Mouse (Mus musculus) layer of hippocampus, adult 2 months (tissue): ENCODE measurements around the gene Cd163l1. TPM values are rescaled to one million over a fixed set of nuclear protein-coding genes. Genes with fewer than 3 reads are reported as not detected.

ENCODE experiments used
- DNase-seq, 2 experiments: peaks; one replicate each; pipeline ENCODE4 v3.0.0; 2022; ENCODE audit warnings: low spot score in 2 of 2
- H3K27ac ChIP-seq: fragments of 200-600 bp; 2 replicates; pipeline ENCODE4 v1.8.1; 2022
- H3K4me3 ChIP-seq: fragments of 200-600 bp; 2 replicates; pipeline ENCODE4 v1.8.1; 2022; ENCODE audit warnings: mild to moderate bottlenecking
- CTCF ChIP-seq: fragments of 200-600 bp; conservative IDR thresholded peaks from 2 replicates; pipeline ENCODE4 v1.8.1; 2022; ENCODE audit warnings: antibody characterized with exemption, mild to moderate bottlenecking, moderate library complexity
- total RNA-seq, 2 experiments: library from RNA; stranded (reverse); gene quantifications; 2 replicates each; pipeline ENCODE4 v1.2.3; 2021

Gene Cd163l1
- total RNA-seq, 2 experiments from 2014 or later, result 0.44 to 0.56 TPM

DNA sequence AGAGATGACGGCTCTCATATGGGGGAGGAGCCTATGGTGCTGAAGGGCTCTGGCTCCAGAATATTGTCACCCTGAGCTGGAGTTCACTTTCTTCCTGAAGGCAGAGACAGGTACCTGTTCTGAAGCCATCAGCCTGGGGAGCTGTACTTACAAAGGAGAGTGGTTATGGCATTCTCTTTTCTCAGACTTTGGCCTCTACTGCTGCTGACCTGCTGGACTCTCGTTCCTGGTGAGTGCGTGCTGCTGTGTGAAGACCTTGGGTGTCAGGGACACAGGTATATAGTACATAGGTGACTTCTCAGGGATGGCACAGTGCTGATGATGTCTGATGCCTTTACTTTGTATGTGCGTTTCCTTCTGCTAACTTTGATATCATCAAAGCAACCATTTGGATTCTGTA is 29.1 kb downstream of the Cd163l1 start, which contains the start of gene 5830411N06Rik:
5830411N06Rik (plus strand) TSS at position 69 of the 400 bp plus-strand sequence.
- Histone ChIP-seq H3K4me3 (no peak within 1 kb of the TSS), H3K27ac (no peak within 1 kb of the TSS)
- no peak for DNase-seq
- TF ChIP-seq CTCF, result no peak

DNA sequence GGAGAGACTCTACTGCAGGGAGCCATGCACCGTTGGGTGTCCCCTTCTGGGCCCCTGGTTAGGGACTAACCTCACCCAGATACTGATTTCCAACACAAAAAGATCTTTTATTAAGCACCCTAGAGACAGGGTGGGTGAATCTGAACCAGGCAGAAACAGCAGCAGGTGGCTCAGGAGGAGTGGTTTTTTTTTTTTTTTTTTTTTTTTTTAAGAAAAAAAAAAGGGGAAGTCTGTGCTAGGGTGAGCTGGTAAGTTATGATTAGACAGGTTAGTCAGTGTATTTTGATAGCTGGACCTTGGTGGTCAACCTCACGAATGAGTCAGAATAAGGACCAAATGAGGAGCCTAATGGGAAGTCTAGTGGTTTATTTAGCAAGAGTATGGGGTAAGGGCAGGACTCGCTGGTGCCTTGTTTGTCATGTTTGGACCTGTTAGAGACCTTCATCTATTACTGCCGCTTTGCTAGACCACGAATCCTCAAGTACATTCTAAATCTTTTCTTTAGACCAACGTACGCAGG is 35.8 kb downstream of the Cd163l1 start:
- Histone ChIP-seq H3K4me3 (no peak overlapping the region), H3K27ac (no peak overlapping the region)
- no peak for DNase-seq
- no peak for TF ChIP-seq CTCF

Other genes starting within 250 kb of the Cd163l1 start
- gene 6430531B16Rik, start 239.5 kb upstream of the Cd163l1 start, total RNA-seq, result 1 to 10 TPM; 1.3 to 1.5 TPM
- gene Adam8, start 225.7 kb upstream of the Cd163l1 start, total RNA-seq, result 1 to 10 TPM; 3.4 to 6.0 TPM
- 10 to 100 TPM; 24.8 to 28.7 TPM for gene Zfp511, start 181.9 kb upstream of the Cd163l1 start, total RNA-seq
- gene Tubgcp2, start 181.6 kb upstream of the Cd163l1 start, total RNA-seq, result 10 to 100 TPM; 39.9 to 40.6 TPM
- under 1 TPM in 1 of 2 experiments, not detected in 1; 0.15 TPM for gene Msx3, start 169.2 kb upstream of the Cd163l1 start, total RNA-seq
- 100 to 1,000 TPM; 255 to 267 TPM for gene Caly, start 135.7 kb upstream of the Cd163l1 start, total RNA-seq
- gene Prap1, start 124.9 kb upstream of the Cd163l1 start, total RNA-seq, result not detected
- 10 to 100 TPM; 46.6 to 48.5 TPM for gene Fuom, start 115.8 kb upstream of the Cd163l1 start, total RNA-seq
- gene Paox, start 102.5 kb upstream of the Cd163l1 start, total RNA-seq, result 1 to 10 TPM; 4.6 to 6.5 TPM
- gene Echs1, start 101.8 kb upstream of the Cd163l1 start, total RNA-seq, result 10 to 100 TPM; 60.0 to 63.2 TPM
- gene Mtg1, start 80.7 kb upstream of the Cd163l1 start, total RNA-seq, result 10 to 100 TPM; 27.8 to 27.9 TPM
- 100 to 1,000 TPM; 177 to 178 TPM for gene Sprn, start 63.4 kb upstream of the Cd163l1 start, total RNA-seq
- gene Olfr522, start 53.5 kb upstream of the Cd163l1 start, total RNA-seq, result not detected
- gene Olfr523, start 45.0 kb upstream of the Cd163l1 start, total RNA-seq, result under 1 TPM; 0.10 to 0.20 TPM
- gene Olfr524, start 12.3 kb upstream of the Cd163l1 start, total RNA-seq, result not detected
- under 1 TPM in 1 of 2 experiments, not detected in 1; 0.12 TPM for gene 5830411N06Rik, start 29.0 kb downstream of the Cd163l1 start, total RNA-seq
- gene Olfr525, start 102.6 kb downstream of the Cd163l1 start, total RNA-seq, result not detected
- gene Olfr527, start 115.8 kb downstream of the Cd163l1 start, total RNA-seq, result not detected
- gene Olfr60, start 143.4 kb downstream of the Cd163l1 start, total RNA-seq, result not detected
- not detected for gene Olfr530, start 158.1 kb downstream of the Cd163l1 start, total RNA-seq
- not detected for gene Olfr531, start 184.7 kb downstream of the Cd163l1 start, total RNA-seq
- gene Olfr532, start 203.4 kb downstream of the Cd163l1 start, total RNA-seq, result not detected
- gene Olfr533, start 245.1 kb downstream of the Cd163l1 start, total RNA-seq, result not detected